Mouse (Mus musculus) limb, embryonic 13.5 days (tissue): Measurements from ENCODE around the gene Rasal3. TPM values are rescaled to one million over a fixed set of nuclear protein-coding genes. Genes with fewer than 3 reads are reported as not detected.

Source experiments
- ATAC-seq: fragments of 200-750 bp; cut with Nextera tagmentation; 2 replicates; pipeline ENCODE4 v1.8.0; 2017; ENCODE audit warnings: low read depth, moderate number of reproducible peaks, moderate TSS enrichment; ENCODE audit not compliant: low FRiP score
- H3K27ac ChIP-seq: fragments of 300-500 bp; sonication (generic); 2 replicates; pipeline ENCODE4 v1.5.1; 2015; ENCODE audit warnings: inconsistent platforms, mild to moderate bottlenecking, moderate library complexity
- H3K27me3 ChIP-seq: fragments of 300-500 bp; sonication (generic); 2 replicates; pipeline ENCODE4 v1.6.1; 2015; ENCODE audit warnings: mild to moderate bottlenecking, inconsistent platforms
- H3K36me3 ChIP-seq: fragments of 300-500 bp; sonication (generic); 2 replicates; pipeline ENCODE4 v1.6.1; 2015; ENCODE audit warnings: inconsistent platforms, mild to moderate bottlenecking, moderate library complexity
- H3K4me1 ChIP-seq: fragments of 300-500 bp; sonication (generic); 2 replicates; pipeline ENCODE4 v1.6.1; 2015; ENCODE audit warnings: inconsistent platforms
- H3K4me2 ChIP-seq: fragments of 300-500 bp; sonication (generic); replicated peaks from 2 replicates; pipeline ENCODE4 v1.6.1; 2015; ENCODE audit warnings: inconsistent platforms, mild to moderate bottlenecking, moderate library complexity
- H3K4me3 ChIP-seq: fragments of 300-500 bp; sonication (generic); 2 replicates; pipeline ENCODE4 v1.5.1; 2015; ENCODE audit warnings: moderate library complexity, mild to moderate bottlenecking, inconsistent platforms
- H3K9ac ChIP-seq: fragments of 300-500 bp; sonication (generic); 2 replicates; pipeline ENCODE4 v1.6.1; 2015; ENCODE audit warnings: mild to moderate bottlenecking, inconsistent platforms
- H3K9me3 ChIP-seq: fragments of 300-500 bp; sonication (generic); 2 replicates; pipeline ENCODE4 v1.6.1; 2016; ENCODE audit warnings: inconsistent platforms
- WGBS: fragments of 180-500 bp; shearing (Covaris S2); methylation state at CpG from one replicate; pipeline ENCODE4 v1.1.7; 2015; 5-methylcytosine and 5-hydroxymethylcytosine counted together
- polyA plus RNA-seq: library from polyadenylated mRNA; unstranded; fragments of >200 nt; fragmentation: Nextera tagmentation; extraction: Ambion mirVana; gene quantifications from 2 replicates; pipeline ENCODE4 v1.2.1, GENCODE M21; 2015

Gene Rasal3
- polyA plus RNA-seq, 1 experiment from 2014 or later: 0.85 TPM

DNA sequence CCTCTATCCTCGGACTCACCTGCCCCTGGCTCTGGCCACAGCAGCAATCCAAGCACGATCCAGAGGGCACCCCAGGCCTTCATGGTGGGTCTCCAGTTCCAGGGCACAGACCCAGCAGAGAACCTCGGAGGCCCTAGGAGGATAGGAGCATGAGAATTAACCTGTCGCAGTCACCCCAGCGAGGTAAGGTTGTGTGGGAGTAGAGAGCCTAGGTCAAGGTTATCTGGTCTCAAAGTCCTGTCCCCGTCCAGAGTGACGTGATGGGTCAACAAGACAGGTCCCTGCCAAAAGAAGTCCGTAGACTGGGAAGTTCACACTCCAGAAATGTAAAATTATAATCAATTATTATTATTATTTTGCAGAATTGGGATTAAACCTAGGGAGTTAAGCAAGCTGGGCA lies 17.4 kb upstream of the Rasal3 start:
- Histone ChIP-seq H3K9ac (no peak overlapping the region), H3K4me2 (no peak overlapping the region), H3K27me3 (peaks cover 23% of the 10 kb centered on the region), H3K4me1 (no peaks in the 10 kb centered on the region), H3K27ac (no peak overlapping the region), H3K4me3 (no peak overlapping the region), H3K9me3 (no peaks in the 10 kb centered on the region), H3K36me3 (no peaks in the 10 kb centered on the region)
- no peak for ATAC-seq
- WGBS: 83% methylated on average over 8 of the region's 8 CpGs

- Histone ChIP-seq H3K27ac (no peak overlapping the region), H3K4me2 (no peak overlapping the region), H3K4me3 (no peak overlapping the region), H3K27me3 (peaks cover 31% of the 10 kb centered on the region), H3K9ac (no peak overlapping the region), H3K9me3 (no peaks in the 10 kb centered on the region), H3K4me1 (no peaks in the 10 kb centered on the region), H3K36me3 (no peaks in the 10 kb centered on the region)
- WGBS: 77% methylated on average over 2 of the region's 2 CpGs
- no peak for ATAC-seq
Observed at GRCm38 (mm10) chr17:32419989-32420388, 16.6 kb upstream of the Rasal3 start.

GRCm38 (mm10) chr17:32416771-32417170 lies 13.4 kb upstream of the Rasal3 start:
- Histone ChIP-seq H3K4me2 (no peak overlapping the region), H3K36me3 (no peaks in the 10 kb centered on the region), H3K9ac (no peak overlapping the region), H3K27me3 (peaks cover 48% of the 10 kb centered on the region), H3K9me3 (no peaks in the 10 kb centered on the region), H3K27ac (no peak overlapping the region), H3K4me1 (no peaks in the 10 kb centered on the region), H3K4me3 (no peak overlapping the region)
- no peak for ATAC-seq
- WGBS: 90% methylated on average over 14 of the region's 14 CpGs

GRCm38 (mm10) chr17:32415417-32416020 lies 12.1 kb upstream of the Rasal3 start:
- H3K9ac ChIP-seq: no peak overlapping the region
- no peak overlapping the region for H3K4me3 ChIP-seq
- ATAC-seq: no peak
- H3K4me1 ChIP-seq: no peaks in the 10 kb centered on the region
- no peaks in the 10 kb centered on the region for H3K9me3 ChIP-seq
- H3K4me2 ChIP-seq: no peak overlapping the region
- no peaks in the 10 kb centered on the region for H3K36me3 ChIP-seq
- H3K27me3 ChIP-seq: peaks cover 48% of the 10 kb centered on the region
- WGBS: 39% methylated on average over 24 of the region's 24 CpGs
- no peak overlapping the region for H3K27ac ChIP-seq

DNA sequence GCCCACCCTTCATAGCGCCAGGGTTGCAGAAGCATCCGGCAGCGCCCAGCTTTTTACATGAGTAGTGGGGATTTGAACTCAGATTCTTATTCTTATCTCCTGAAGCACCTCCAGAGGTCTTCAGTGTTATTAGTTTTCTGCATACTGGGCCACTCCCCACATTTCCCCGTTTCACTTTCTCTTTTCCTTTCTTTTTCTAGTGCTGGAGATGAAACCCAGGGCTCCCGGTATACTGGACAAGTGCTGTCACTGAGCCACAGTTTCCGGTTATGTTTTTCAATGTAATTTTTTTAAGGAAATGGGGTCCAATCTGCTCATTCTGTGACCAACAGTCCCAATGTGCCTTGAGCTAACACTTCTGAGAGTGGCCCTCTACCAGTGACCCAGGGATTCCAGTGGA lies 8.5 kb upstream of the Rasal3 start:
- Histone ChIP-seq H3K4me3 (no peak overlapping the region), H3K27me3 (peaks cover 35% of the 10 kb centered on the region), H3K36me3 (no peaks in the 10 kb centered on the region), H3K27ac (no peak overlapping the region), H3K9ac (no peak overlapping the region), H3K4me1 (no peaks in the 10 kb centered on the region), H3K9me3 (no peaks in the 10 kb centered on the region), H3K4me2 (no peak overlapping the region)
- 89% methylated on average over 6 of the region's 6 CpGs for WGBS
- no peak for ATAC-seq

GRCm38 (mm10) chr17:32402779-32403157 lies 615 bp downstream of the Rasal3 start:
- Histone ChIP-seq H3K4me3 (no peak overlapping the region), H3K36me3 (no peaks in the 10 kb centered on the region), H3K27me3 (peaks cover 25% of the 10 kb centered on the region), H3K9me3 (no peaks in the 10 kb centered on the region), H3K4me1 (no peaks in the 10 kb centered on the region), H3K9ac (no peak overlapping the region), H3K27ac (no peak overlapping the region), H3K4me2 (no peak overlapping the region)
- 70% methylated on average over 11 of the region's 11 CpGs for WGBS
- ATAC-seq: no peak

- WGBS: 83% methylated on average over 9 of the region's 9 CpGs
- Histone ChIP-seq H3K27me3 (peaks cover 31% of the 10 kb centered on the region), H3K4me2 (no peak overlapping the region), H3K36me3 (no peaks in the 10 kb centered on the region), H3K9me3 (no peaks in the 10 kb centered on the region), H3K9ac (no peak overlapping the region), H3K27ac (no peak overlapping the region), H3K4me1 (no peaks in the 10 kb centered on the region), H3K4me3 (no peak overlapping the region)
- ATAC-seq: no peak
Observed at GRCm38 (mm10) chr17:32402011-32402778, 1.2 kb downstream of the Rasal3 start.

DNA sequence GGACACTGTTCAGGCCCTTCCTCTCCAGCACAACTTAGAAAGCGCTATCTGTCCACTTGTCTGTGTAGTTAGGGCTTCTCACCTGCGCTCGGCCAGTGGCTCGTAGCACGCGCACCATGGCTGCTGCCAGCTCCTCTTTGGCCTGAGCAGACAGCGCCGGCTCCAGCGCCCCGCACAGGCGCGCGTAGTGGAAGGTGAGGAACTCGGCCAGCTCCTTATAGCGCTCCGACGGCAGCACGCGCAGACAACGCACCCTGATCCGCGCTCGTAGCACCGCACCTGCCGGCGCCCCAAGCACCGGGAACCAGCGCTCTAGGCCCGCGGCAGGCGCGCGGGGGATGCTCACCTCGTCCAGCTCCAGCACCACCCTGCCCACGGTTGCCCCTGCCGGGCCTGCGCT lies 7.1 kb downstream of the Rasal3 start:
- no peak for ATAC-seq
- H3K4me1 ChIP-seq: peaks cover 6% of the 10 kb centered on the region
- peaks cover 90% of the 10 kb centered on the region for H3K27me3 ChIP-seq
- no peak overlapping the region for H3K27ac ChIP-seq
- H3K36me3 ChIP-seq: no peaks in the 10 kb centered on the region
- H3K9me3 ChIP-seq: no peaks in the 10 kb centered on the region
- peak overlapping the region; percentile 29 for H3K4me3 ChIP-seq
- H3K9ac ChIP-seq: no peak overlapping the region; the same call in 1 of the 2 replicates
- 2% methylated on average over 37 of the region's 37 CpGs for WGBS
- peak overlapping the region; percentile 56 for H3K4me2 ChIP-seq

DNA sequence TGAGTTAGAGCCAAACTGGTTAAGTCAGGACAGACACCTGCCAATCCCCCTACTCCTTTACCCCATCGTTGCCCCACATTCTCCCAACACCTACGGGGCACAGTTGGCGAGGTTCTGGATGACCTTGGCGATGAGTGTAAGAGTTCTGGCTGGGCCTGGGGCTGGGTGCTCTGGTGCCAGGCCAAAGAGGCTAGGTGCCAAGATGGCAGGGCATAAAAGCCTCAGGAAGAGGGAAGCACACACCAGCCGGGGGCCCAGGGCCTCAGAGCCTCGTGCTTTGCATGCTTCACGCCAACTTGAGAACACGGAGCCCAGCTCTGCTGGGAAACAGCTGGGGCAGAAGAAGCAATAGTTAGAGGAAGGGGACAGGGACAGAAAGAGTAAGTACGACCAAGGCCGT lies 9.4 kb downstream of the Rasal3 start:
- peaks cover 6% of the 10 kb centered on the region for H3K4me1 ChIP-seq

GRCm38 (mm10) chr17:32389101-32389659 lies 14.2 kb downstream of the Rasal3 start, which contains the start of gene Wiz:
Gene Wiz, minus strand, starts transcription at chr17:32389439.
- H3K4me1 ChIP-seq: peaks cover 13% of the 10 kb centered on the region
- peak; percentile 88 for ATAC-seq
- peaks cover 16% of the 10 kb centered on the region for H3K36me3 ChIP-seq
- peak within 1 kb of the TSS; percentile 74 for H3K4me3 ChIP-seq
- H3K27me3 ChIP-seq: peaks cover 43% of the 10 kb centered on the region
- peak within 1 kb of the TSS; percentile 39; the same call in 1 of the 2 replicates for H3K27ac ChIP-seq
- WGBS: 0% methylated on average over 18 of the region's 44 CpGs
- no peaks in the 10 kb centered on the region for H3K9me3 ChIP-seq
- peak within 1 kb of the TSS; percentile 81 for H3K9ac ChIP-seq
- H3K4me2 ChIP-seq: peak within 1 kb of the TSS; percentile 98

More for the DNA sequence above, 9.4 kb downstream of the Rasal3 start:
- Histone ChIP-seq H3K36me3 (no peaks in the 10 kb centered on the region), H3K9me3 (no peaks in the 10 kb centered on the region), H3K9ac (no peak overlapping the region), H3K4me2 (no peak overlapping the region), H3K27ac (no peak overlapping the region), H3K27me3 (peaks cover 91% of the 10 kb centered on the region), H3K4me3 (no peak overlapping the region)
- WGBS: 83% methylated on average over 10 of the region's 10 CpGs
- ATAC-seq: no peak

GRCm38 (mm10) chr17:32388370-32389100 lies 14.8 kb downstream of the Rasal3 start:
- H3K9ac ChIP-seq: peak overlapping the region; percentile 81
- peaks cover 37% of the 10 kb centered on the region for H3K27me3 ChIP-seq
- H3K4me1 ChIP-seq: peaks cover 13% of the 10 kb centered on the region
- ATAC-seq: peak; percentile 42
- no peak overlapping the region for H3K27ac ChIP-seq
- peak overlapping the region; percentile 98 for H3K4me2 ChIP-seq
- peak overlapping the region; percentile 74 for H3K4me3 ChIP-seq
- H3K9me3 ChIP-seq: no peaks in the 10 kb centered on the region
- 2% methylated on average over 36 of the region's 39 CpGs for WGBS
- peaks cover 23% of the 10 kb centered on the region for H3K36me3 ChIP-seq

DNA sequence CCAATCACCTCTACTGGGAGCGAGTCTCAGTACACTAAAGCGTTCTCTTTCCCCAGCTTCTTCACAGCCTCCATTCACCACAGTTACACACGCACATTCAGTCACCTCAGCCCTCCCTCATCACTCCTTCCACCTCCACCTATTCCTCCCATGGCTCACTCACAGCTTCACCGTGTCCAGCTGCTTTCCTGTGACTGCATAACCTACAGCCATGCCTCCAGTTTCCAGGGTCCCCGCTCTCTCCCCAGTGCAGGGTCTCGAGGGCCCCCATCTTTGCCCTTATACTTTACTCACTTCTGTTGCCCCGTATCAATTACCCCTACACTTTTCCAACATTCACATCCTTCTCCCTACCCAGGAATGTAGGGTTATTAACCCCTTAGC lies 15.4 kb downstream of the Rasal3 start:
- no peak for ATAC-seq
- WGBS: 33% methylated on average over 7 of the region's 7 CpGs
- Histone ChIP-seq H3K9ac (peak overlapping the region; percentile 81), H3K9me3 (no peaks in the 10 kb centered on the region), H3K27ac (no peak overlapping the region), H3K4me2 (peak overlapping the region; percentile 98), H3K4me3 (peak overlapping the region; percentile 74), H3K36me3 (peaks cover 28% of the 10 kb centered on the region), H3K4me1 (peaks cover 13% of the 10 kb centered on the region), H3K27me3 (peaks cover 31% of the 10 kb centered on the region)
